Mouse (Mus musculus): ENCODE measurements around the gene Cd101. TPM values are rescaled to one million over a fixed set of nuclear protein-coding genes. Genes with fewer than 3 reads are reported as not detected.

The Cd101 gene
- polyA plus RNA-seq, 1 experiment = 1.4 TPM

GRCm38 (mm10) chr3:101021481-101022051 lies 7.8 kb downstream of the Cd101 start:
- H3K27me3 ChIP-seq (ENCODE audit: control insufficient read depth, insufficient read depth, low read length) = no peaks in the 10 kb centered on the region
- WGBS = 45% methylated on average over 8 of the region's 8 CpGs
- no peaks in the 10 kb centered on the region for H3K36me3 ChIP-seq (ENCODE audit: control insufficient read depth, insufficient read depth, low read length)
- no peak for TF ChIP-seq CTCF (IDR thresholded peaks at IDR 0.05; ENCODE audit: borderline replicate concordance, control insufficient read depth, extremely low read depth, insufficient read depth, low read length, poor library complexity)
- TF ChIP-seq POLR2A (IDR thresholded peaks at IDR 0.05; ENCODE audit: control insufficient read depth, extremely low read depth, insufficient read depth, low read length, poor library complexity) = no peak
- H3K27ac ChIP-seq (ENCODE audit: control insufficient read depth, insufficient read depth, low read length) = peak overlapping the region; percentile 83
- no peak overlapping the region for H3K4me3 ChIP-seq (ENCODE audit: control insufficient read depth, insufficient read depth, low read length)
- peaks cover 14% of the 10 kb centered on the region for H3K4me1 ChIP-seq (replicated peaks; ENCODE audit: control insufficient read depth, insufficient read depth, low read length)
- DNase-seq = no peak

GRCm38 (mm10) chr3:101021073-101021472 lies 8.3 kb downstream of the Cd101 start:
- peaks cover 14% of the 10 kb centered on the region for H3K4me1 ChIP-seq (replicated peaks; ENCODE audit: control insufficient read depth, insufficient read depth, low read length)
- no peak for DNase-seq
- no peaks in the 10 kb centered on the region for H3K27me3 ChIP-seq (ENCODE audit: control insufficient read depth, insufficient read depth, low read length)
- WGBS = 21% methylated on average over 5 of the region's 5 CpGs
- no peaks in the 10 kb centered on the region for H3K36me3 ChIP-seq (ENCODE audit: control insufficient read depth, insufficient read depth, low read length)
- TF ChIP-seq CTCF (IDR thresholded peaks at IDR 0.05; ENCODE audit: borderline replicate concordance, control insufficient read depth, extremely low read depth, insufficient read depth, low read length, poor library complexity) = no peak
- no peak for TF ChIP-seq POLR2A (IDR thresholded peaks at IDR 0.05; ENCODE audit: control insufficient read depth, extremely low read depth, insufficient read depth, low read length, poor library complexity)
- H3K27ac ChIP-seq (ENCODE audit: control insufficient read depth, insufficient read depth, low read length) = peak overlapping the region; percentile 61
- no peak overlapping the region for H3K4me3 ChIP-seq (ENCODE audit: control insufficient read depth, insufficient read depth, low read length)

- no peaks in the 10 kb centered on the region for H3K36me3 ChIP-seq (ENCODE audit: control insufficient read depth, insufficient read depth, low read length)
- TF ChIP-seq POLR2A (IDR thresholded peaks at IDR 0.05; ENCODE audit: control insufficient read depth, extremely low read depth, insufficient read depth, low read length, poor library complexity) = no peak
- no peak for TF ChIP-seq CTCF (IDR thresholded peaks at IDR 0.05; ENCODE audit: borderline replicate concordance, control insufficient read depth, extremely low read depth, insufficient read depth, low read length, poor library complexity)
- no peak for DNase-seq
- WGBS = 92% methylated on average over 6 of the region's 6 CpGs
- peaks cover 14% of the 10 kb centered on the region for H3K4me1 ChIP-seq (replicated peaks; ENCODE audit: control insufficient read depth, insufficient read depth, low read length)
- H3K27me3 ChIP-seq (ENCODE audit: control insufficient read depth, insufficient read depth, low read length) = no peaks in the 10 kb centered on the region
- H3K27ac ChIP-seq (ENCODE audit: control insufficient read depth, insufficient read depth, low read length) = no peak overlapping the region
- no peak overlapping the region for H3K4me3 ChIP-seq (ENCODE audit: control insufficient read depth, insufficient read depth, low read length)
These were observed 10.9 kb downstream of the Cd101 start for GRCm38 (mm10) chr3:101018494-101018893.

GRCm38 (mm10) chr3:101016050-101016449 lies 13.3 kb downstream of the Cd101 start:
- TF ChIP-seq CTCF (IDR thresholded peaks at IDR 0.05; ENCODE audit: borderline replicate concordance, control insufficient read depth, extremely low read depth, insufficient read depth, low read length, poor library complexity) (no peak), POLR2A (IDR thresholded peaks at IDR 0.05; ENCODE audit: control insufficient read depth, extremely low read depth, insufficient read depth, low read length, poor library complexity) (no peak)
- no peaks in the 10 kb centered on the region for H3K36me3 ChIP-seq (ENCODE audit: control insufficient read depth, insufficient read depth, low read length)
- no peak for DNase-seq
- H3K4me1 ChIP-seq (replicated peaks; ENCODE audit: control insufficient read depth, insufficient read depth, low read length) = peaks cover 27% of the 10 kb centered on the region
- no peak overlapping the region for H3K27ac ChIP-seq (ENCODE audit: control insufficient read depth, insufficient read depth, low read length)
- H3K27me3 ChIP-seq (ENCODE audit: control insufficient read depth, insufficient read depth, low read length) = no peaks in the 10 kb centered on the region
- WGBS = 95% methylated on average over 7 of the region's 7 CpGs
- H3K4me3 ChIP-seq (ENCODE audit: control insufficient read depth, insufficient read depth, low read length) = no peak overlapping the region

- H3K27ac ChIP-seq (ENCODE audit: control insufficient read depth, insufficient read depth, low read length) = no peak overlapping the region
- TF ChIP-seq CTCF (IDR thresholded peaks at IDR 0.05; ENCODE audit: borderline replicate concordance, control insufficient read depth, extremely low read depth, insufficient read depth, low read length, poor library complexity) (no peak), POLR2A (IDR thresholded peaks at IDR 0.05; ENCODE audit: control insufficient read depth, extremely low read depth, insufficient read depth, low read length, poor library complexity) (no peak)
These were observed 14.1 kb downstream of the Cd101 start for GRCm38 (mm10) chr3:101015254-101015653.

GRCm38 (mm10) chr3:101013536-101013935 lies 15.8 kb downstream of the Cd101 start:
- H3K27ac ChIP-seq (ENCODE audit: control insufficient read depth, insufficient read depth, low read length) = no peak overlapping the region
- TF ChIP-seq CTCF (IDR thresholded peaks at IDR 0.05; ENCODE audit: borderline replicate concordance, control insufficient read depth, extremely low read depth, insufficient read depth, low read length, poor library complexity) = no peak
- WGBS = 54% methylated on average over 3 of the region's 3 CpGs
- H3K36me3 ChIP-seq (ENCODE audit: control insufficient read depth, insufficient read depth, low read length) = no peaks in the 10 kb centered on the region
- H3K4me3 ChIP-seq (ENCODE audit: control insufficient read depth, insufficient read depth, low read length) = no peak overlapping the region
- peaks cover 25% of the 10 kb centered on the region for H3K4me1 ChIP-seq (replicated peaks; ENCODE audit: control insufficient read depth, insufficient read depth, low read length)
- DNase-seq = no peak
- no peaks in the 10 kb centered on the region for H3K27me3 ChIP-seq (ENCODE audit: control insufficient read depth, insufficient read depth, low read length)

More at GRCm38 (mm10) chr3:101015254-101015653, 14.1 kb downstream of the Cd101 start:
- Histone ChIP-seq H3K36me3 (ENCODE audit: control insufficient read depth, insufficient read depth, low read length) (no peaks in the 10 kb centered on the region), H3K4me3 (ENCODE audit: control insufficient read depth, insufficient read depth, low read length) (no peak overlapping the region), H3K27me3 (ENCODE audit: control insufficient read depth, insufficient read depth, low read length) (no peaks in the 10 kb centered on the region), H3K4me1 (replicated peaks; ENCODE audit: control insufficient read depth, insufficient read depth, low read length) (peaks cover 25% of the 10 kb centered on the region)
- WGBS = 93% methylated on average over 4 of the region's 4 CpGs
- DNase-seq = no peak

GRCm38 (mm10) chr3:101013005-101013404 lies 16.4 kb downstream of the Cd101 start:
- no peak for TF ChIP-seq POLR2A (IDR thresholded peaks at IDR 0.05; ENCODE audit: control insufficient read depth, extremely low read depth, insufficient read depth, low read length, poor library complexity)
- TF ChIP-seq CTCF (IDR thresholded peaks at IDR 0.05; ENCODE audit: borderline replicate concordance, control insufficient read depth, extremely low read depth, insufficient read depth, low read length, poor library complexity) = no peak
- WGBS = 89% methylated on average over 10 of the region's 10 CpGs
- Histone ChIP-seq H3K4me3 (ENCODE audit: control insufficient read depth, insufficient read depth, low read length) (no peak overlapping the region), H3K36me3 (ENCODE audit: control insufficient read depth, insufficient read depth, low read length) (no peaks in the 10 kb centered on the region), H3K4me1 (replicated peaks; ENCODE audit: control insufficient read depth, insufficient read depth, low read length) (peaks cover 25% of the 10 kb centered on the region), H3K27ac (ENCODE audit: control insufficient read depth, insufficient read depth, low read length) (peak overlapping the region; percentile 87), H3K27me3 (ENCODE audit: control insufficient read depth, insufficient read depth, low read length) (no peaks in the 10 kb centered on the region)
- no peak for DNase-seq
